Mouse (Mus musculus) kidney, adult 18-20 months (tissue): ENCODE measurements at regions not wholly inside any gene's neighbourhood (a gene's known extent, or its start where the extent isn't known, plus 50 kb on each side); places are given as distances from the start of the nearest gene placed in this dataset.
A peak's percentile ranks its signal among the peaks of the same experiment; 100 is the strongest.

Experiments used
- DNase-seq: peaks from one replicate; pipeline ENCODE4 v3.0.0; 2021

DNA sequence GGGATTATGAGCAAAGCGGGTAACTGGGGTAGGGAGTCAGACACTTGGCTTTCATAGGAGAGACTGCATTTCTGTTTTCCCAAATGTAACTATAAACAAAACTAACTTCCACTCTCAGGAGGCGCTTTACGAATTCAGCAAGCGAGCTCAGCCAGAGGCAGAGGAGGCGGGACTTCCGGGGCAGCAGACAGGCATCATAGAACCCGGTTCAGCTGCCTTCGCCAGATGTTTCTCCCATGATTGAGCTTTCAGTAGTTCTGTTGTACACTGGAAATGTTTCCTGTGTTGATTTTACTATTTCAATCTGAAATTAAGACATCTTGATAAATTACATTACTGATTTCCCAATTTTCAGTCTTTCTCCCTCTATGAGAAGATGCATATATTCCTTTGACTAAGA is 92.9 kb downstream of the Zfp365 start:
- no peak for DNase-seq

DNA sequence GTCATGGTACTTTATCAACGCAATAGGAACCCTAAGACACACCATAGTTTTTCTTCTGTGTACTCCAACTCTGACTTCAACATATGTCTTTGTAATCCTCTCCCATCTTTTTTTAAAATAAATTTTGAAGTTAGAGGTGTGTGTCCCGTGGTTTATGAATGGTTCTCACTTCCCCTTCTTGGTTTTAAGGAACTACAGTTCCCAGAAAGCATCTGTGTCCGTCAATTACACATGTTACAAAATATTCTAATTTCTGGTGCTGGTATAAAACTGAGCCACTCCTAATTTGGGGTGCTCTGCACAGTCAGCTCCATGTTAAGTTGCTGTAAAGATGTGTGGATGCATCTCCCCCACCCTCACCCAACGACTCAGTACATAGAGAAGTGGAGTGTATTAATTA is 98.6 kb downstream of the Zfp365 start:
- DNase-seq, result no peak

DNA sequence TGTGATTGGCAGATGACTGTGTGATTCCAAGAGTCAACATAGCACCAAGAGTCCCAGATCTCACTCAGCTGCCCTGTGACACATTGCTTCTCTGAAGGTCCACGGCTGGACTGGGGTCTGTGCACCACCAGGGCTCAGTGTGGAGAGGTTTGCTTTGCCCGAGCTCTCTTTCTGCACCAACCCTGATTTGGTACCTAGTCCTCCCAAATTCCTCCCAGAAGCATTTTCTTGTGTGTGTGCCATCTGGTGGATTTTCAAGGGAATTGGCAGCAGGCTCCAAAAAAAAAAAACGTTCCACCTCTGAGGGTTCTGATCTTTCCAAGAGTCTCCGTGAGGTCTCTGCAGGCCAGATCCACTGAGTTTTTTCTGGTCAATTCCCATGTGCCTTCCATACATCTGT is 107.3 kb downstream of the Zfp365 start:
- DNase-seq, result no peak

DNA sequence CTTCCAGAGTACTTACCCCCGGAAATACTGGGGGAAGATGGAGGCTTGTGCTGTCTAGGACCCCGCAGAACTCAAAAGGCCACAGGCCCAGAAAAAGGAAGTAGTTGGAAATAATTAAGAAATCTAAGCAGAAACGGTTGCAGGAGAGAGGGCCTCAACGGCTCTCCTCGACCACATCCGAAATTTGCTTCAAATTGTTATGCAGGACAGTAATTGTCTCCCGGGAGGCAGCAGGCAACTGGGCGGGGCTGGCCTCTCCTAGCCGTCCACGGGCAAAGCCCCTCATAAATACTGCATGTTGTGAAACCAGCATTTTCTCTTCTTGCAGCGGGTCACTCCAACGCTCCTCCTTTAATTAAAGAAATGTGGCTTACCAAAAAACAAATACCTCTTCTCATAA is 107.8 kb downstream of the Zfp365 start:
- DNase-seq, result no peak

DNA sequence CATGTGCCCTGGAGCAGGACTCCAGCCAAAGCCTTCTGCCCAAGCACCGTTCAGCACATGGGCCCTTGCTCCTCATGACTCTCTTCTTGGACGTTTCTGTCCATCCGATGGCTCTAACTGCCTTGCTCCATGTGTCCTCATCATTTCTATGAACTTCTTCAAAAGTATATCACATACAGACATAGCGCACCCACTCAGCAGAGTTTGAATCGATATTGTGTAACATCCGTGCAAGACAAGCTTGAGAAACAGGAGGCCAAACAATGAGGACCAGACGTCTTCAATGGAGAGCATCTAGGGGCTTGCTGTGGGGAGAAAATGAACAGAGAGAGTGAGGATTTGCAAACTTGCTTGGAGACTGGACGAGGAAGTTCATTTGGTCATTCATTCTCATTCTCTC is 110.3 kb downstream of the Zfp365 start:
- no peak for DNase-seq

DNA sequence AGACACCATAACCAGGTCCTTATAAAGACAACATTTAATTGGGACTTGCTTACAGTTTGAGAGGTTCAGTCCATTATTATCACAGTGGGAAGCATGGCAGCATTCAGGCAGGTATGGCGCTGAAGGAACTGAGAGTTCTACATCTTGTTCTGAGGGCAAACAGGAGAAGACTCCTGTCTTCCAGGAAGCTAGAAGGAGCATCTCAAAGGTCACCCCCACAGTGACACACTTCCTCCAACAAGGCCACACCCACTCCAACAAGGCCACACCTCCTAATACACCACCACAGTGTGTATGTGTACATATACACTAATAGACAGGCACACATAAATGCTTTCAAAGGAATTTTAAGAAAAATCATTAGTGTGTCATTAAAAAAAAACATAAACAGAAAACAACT is 110.8 kb downstream of the Zfp365 start:
- DNase-seq, result no peak

DNA sequence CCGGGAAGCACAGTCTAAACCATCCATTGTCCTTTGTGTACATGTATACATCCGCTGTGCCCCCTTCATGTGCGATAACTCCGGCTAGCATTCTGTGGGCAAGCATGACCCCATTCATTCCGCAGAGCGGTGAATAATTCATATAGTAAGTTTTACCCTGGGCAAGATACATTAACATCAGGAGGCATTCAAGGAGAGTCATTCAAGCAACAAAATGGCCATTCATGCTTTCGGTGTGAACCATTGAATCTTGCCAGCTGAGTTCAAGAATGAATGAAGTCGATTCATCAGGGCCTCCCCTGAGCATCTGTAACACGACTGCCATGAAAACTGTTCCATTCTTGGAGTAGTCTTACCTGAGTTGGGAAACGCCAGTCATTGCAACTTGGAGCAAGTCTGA is 113.5 kb downstream of the Zfp365 start:
- DNase-seq, result no peak

DNA sequence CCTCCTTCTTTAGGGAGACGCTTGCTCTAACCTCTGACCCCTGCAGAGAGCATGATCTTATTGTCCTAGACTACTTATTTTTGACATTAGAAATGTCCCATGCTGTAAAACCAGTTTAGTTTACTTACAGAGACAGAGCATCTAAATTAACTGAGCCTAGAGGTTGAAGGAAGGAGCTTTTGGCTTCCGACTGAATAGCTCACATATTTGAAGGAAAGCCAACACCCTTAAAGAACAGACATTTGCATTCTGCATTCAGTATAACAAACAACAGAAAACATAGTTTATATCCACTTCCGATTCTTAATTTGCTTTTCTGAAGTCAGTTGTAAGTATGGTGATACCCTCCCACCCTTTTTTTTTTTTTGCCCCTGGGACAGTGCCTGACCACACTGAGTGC is 119.3 kb downstream of the Zfp365 start:
- DNase-seq, result no peak

DNA sequence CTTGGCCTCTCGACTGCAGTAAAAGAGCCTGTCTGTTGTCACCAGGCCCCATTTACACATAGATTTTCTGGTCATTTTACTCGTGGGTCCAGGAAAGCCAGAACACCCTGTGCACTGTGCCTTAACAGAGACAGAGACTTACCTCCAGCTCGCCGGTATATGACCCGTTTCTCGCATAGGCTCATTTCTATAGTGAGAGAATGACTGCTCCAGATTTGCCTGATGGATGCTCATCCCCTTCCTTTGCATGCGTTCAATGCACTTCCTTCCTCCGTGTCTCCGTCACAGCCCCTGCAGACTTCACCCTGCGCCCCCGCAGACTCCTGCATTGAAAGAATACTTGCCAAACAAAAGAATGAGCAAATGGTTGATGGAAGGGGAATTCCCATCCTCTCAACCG is 122.8 kb downstream of the Zfp365 start:
- DNase-seq, result no peak

DNA sequence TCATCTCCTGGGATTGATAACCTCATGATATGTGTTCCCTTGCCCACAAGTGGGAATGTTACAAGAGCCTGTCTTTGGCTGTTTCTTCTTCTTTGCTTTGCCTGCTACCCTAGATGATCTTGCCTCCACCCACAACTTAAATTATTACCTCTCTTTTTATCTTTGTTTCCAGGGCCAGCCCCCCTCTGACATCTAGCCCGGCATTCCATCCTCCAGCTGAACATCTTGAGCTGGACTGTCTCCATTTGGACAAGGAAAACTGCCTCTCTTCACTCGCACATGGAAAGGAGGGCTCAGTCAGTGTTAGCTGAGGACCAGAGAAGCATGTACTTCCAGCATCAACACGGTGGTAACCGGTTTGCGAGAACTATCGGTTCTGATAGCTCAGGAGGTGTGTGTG is 124.3 kb downstream of the Zfp365 start:
- DNase-seq, result no peak

DNA sequence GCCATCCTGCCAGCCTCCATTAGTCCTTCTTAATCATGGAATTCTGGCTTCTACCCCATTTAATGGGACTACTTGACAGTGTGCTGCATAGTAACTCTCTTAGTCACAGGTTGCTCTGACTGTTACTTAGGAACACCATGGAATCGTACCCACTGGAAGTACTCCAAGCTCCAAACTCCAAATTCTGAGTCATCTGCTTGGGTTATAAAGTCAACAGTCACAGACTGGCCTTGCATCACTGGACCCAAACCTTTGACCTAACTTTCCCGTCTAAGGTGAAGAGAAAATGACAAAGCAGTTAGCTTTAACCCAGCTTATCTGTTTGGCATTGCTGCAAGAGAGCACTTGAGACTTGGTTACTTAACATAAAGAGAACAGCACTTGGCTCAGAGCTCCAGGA is 126.9 kb downstream of the Zfp365 start:
- peak; percentile 33 for DNase-seq

DNA sequence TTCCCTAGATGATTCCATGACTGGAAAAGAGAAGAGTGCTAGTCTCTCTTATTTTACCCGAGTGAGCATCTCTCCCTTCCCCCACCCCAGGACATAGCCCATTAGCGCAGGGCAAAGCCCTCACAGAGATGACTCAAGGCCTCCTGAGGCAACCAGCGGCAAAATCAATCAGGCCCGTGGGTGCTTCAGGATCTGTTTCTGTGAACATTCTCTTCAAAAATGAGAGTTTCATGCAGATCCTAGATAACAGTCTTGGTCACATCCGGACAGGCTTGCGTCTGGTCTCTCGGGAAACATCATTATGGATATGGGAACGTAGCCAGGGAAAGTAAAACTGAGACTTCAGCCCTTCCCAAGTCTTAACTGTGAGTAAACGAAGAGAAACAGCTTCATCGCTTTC is 134.1 kb downstream of the Zfp365 start:
- no peak for DNase-seq

DNA sequence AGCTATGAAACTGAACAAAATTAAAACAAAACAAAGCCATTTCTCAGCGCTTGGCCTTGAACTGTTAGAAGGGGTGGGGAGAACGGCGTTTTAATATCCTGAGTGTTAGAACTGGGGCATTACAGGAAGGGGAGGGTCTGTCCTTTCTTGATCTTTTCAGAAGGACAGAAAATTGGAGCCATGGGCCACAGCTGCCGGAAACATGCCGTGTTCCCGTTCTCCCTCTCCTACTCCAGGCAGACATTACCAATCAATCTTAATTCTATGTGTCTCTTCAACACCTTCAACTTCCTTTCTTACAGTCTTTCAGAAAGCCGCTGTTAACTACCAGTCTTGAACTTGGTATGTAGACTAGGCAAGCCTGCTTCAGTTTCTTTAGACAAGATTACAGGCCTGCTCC is 134.7 kb downstream of the Zfp365 start:
- DNase-seq, result no peak

DNA sequence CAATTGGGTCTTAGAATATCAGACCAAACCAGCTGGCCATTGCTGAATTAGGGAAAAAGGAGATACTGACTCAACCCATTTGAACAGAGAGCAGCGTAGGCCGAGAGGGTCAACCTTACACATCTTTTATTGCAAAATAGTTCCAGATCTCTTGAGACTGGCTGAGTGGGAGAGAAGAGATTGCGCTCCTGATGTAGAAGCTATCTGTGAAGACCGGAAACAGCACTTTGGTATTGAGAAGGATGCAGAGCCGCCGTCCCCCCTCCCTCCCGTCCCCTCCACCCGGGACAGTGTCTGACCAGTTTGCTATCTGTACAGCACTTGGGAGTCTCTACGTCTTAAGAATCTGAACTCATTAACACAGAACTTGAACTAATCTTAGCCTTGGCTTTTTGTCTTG is 135.6 kb downstream of the Zfp365 start:
- no peak for DNase-seq

DNA sequence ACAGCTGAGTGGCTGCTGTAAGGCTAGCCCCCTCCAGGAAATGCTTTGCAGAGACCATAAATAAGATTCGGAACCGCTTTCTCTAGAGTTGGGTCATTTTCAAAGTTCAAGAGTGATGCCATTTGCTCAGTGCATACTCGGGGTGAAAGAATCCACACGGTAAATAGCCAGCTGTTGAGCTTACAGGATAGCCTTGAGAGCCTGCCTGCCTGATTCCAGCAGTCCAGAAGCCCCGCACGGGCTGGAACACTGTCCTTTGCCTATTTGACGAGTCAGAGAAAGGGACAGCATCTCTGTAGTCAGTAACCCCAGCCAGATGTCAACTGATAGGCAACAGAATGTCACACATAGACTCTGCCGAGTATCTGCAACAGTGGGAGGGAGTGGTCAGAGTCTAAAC is 140.7 kb downstream of the Zfp365 start:
- DNase-seq, result no peak

DNA sequence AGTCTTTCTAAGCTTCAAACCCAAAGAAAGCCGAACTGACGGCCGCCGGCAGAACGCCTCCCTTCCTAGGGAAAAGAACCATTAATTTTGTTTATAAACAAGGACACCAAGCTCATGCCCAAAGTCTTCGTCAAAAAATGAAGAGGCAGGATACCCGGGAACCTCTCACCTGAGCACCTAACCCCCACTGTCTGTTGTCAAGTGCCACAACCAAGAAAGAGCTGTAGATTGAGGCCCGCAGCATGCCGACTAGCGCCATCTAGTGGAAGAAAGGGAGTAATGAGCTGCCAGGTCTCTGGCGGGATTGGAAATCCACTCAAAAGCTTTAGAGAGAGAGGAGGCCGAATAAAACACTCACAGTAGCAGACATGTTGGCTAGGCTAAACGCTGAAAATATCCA is 146.4 kb downstream of the Zfp365 start:
- DNase-seq, result peak; percentile 49

DNA sequence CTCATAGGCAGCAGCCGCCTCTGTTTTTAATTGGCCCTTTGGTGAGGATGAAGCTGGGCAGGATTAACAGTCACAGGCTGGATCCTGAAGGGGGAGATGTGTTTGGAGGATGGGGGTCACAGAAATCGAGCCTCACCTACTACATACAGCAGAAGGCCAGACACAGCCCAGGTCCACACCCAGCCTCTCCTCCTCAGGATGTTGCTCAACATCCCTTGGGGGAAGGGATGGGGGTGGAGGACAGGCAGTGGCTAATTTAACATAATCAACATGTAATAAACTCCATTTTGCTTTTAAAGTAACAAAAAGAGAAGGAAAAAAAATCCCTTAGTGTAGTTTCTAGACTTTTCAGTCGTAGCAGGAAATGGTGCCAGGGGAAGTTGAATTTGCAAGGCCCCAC is 152.0 kb downstream of the Zfp365 start:
- DNase-seq, result no peak

DNA sequence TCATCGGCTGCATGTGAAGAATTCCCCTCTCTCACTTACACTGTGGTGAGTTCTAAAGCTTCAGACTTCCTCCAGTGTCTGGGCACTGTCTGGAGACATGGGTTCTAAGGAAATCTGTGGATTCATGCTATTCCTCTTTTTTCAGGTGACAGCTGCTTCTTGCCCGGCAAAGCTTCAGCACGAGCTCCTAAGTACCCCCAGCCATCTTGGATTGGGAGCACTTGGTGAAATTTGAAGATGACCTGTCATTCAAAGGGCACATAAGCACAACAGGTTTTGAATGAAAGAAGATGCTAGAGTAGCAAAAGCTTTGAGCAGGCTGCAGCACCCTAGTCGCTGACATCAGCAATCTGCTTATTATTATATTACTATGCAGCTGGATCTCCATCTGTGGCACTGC is 164.3 kb downstream of the Zfp365 start:
- DNase-seq, result no peak

DNA sequence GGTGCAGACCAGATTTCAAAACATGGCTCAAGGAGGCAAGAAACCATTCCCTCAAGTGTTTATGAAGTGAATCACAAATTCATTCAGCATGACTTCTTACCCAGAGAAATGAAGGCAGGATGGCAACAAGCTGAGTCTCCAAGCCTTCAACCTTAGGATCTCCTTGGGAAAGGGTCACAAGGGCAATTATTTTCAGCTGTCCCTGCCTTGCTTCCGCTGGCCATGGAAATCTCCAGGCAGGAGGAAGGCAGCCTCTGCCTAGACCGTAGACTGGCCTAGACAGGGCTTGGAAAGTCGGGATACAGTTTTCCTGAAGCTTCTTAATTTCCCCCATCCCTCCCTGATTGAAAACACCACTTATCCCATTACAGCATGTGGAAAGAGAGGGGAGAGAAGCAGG is 165.0 kb downstream of the Zfp365 start:
- no peak for DNase-seq

DNA sequence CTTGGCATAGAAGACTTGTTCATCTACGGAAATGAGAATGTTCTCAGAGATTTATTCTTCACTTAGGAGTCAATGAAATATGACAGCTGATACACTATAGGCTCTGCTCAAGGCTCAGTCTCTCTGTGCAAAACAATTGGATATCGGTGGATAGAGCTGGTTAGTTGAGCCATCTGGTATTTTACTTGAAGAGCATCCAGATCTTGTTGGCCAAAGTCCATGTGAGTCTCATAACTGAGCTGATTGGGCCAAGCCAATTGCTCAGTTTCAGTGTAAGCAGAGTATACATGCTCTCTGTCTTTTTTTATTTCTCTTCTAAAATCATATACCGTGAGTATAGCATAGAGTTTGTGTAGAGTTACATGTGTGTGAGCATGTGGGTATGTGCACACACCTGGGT is 166.3 kb downstream of the Zfp365 start:
- no peak for DNase-seq

DNA sequence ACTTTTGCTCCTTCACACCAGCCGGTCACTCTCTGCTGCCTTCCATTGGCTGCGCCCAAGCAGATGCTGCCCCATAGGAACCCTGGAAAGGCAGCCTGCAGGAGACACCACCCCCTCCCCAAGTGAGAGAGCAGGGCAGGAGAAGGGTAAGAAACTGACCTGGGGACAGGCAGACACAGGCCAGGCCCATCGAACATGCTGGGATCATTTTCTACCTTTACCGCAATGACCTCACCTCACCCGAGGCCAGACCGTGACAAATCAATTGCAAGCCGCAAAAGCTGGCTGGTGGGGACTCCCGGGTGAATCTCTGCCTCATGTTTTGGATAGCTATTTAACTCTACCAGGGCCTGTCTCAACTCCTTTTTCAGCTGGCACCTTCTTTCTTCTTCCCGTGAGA is 168.9 kb downstream of the Zfp365 start:
- DNase-seq, result no peak

DNA sequence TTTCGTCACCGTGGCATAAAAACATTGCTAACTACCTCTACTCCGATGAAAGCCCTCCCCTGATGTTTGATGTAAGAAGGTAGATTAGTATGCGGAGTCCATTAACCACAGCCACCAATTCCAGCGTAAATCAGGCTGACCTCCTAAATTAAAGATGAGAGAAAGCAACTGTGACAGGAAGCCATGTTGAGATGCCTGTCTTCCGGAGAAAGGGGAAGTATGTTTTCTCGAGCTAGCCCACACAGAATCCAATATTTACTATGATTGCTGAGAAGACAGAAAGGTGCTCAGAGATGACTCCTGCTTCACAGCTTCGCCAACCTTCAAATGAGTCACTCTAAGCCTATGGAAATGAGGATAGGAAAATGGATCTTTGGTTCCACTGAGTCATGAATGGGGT is 169.6 kb downstream of the Zfp365 start:
- no peak for DNase-seq

DNA sequence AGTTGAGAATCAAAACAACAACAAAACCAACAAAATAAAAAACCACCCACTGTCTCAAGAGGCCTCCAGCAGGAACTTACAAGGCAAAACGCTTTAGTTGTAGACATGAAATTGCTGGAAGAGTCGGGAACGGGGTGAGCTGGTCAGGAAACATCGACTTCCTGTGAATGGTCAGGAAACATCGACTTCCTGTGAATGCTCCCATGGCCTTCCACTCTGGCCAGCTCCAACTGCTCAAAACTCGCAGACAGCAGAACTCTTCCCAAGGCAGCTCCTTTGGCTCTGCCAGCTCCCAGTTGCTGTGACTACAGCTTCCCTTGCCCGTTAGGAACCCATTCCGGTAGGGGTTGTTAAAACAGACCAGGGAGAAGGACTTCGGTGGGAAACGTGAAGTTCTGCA is 170.2 kb downstream of the Zfp365 start:
- peak; percentile 12 for DNase-seq

DNA sequence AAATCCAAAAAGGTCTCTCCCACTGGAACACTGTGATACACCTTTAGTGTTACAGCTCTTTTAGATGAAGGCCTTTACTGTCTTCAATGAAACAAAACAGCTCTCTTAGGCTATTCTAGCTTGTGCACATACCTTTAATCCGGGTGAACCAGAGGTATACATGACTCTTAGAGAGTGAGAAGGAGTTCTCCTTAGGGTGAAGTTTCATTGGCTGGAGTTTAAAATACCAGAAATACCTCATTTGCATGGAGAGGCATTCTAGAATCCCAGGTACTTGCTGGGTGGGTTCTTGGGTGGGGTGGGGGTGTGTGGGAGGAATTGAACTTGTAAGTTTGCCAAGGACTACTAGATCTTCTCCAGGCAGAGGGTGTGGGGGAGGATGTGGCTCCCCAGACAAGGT is 173.3 kb downstream of the Zfp365 start:
- DNase-seq, result no peak

DNA sequence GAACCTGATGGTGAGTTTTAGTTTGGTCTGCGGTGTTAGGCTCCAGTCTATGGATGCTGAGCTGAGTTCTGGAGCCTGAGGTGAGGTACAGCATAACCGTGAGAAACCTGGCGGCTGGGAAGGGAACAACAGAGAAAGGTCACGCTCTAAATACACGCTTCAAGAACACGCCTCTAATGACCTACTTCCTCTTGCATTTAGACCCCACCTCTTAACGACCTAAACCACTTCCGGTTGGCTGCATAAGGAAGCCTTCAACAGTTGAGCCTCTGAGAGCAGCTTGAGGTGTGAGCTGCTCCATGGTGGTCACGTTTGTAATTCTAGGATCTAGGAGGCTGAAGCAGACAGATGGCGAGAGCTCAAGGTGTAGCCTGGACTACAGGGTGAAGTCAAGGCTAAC is 175.8 kb downstream of the Zfp365 start:
- DNase-seq, result no peak

DNA sequence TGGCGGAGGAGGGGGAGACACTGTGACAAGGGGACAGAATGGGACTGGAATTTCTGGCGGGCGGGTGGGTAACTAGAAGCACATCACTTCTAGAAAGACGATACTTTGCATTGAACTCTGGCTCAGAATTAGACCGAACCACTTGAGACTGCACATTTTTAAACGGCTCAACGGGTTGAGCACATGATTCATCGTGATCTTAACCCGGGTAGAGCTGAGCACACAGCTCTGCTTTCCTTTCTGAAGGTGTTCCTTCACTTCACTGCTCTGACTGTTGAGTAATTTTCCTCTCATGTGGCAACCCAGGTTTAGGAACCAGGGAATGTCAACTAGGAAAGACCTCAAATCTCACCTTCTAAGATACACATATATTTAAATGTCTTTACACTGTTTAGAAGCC is 180.9 kb downstream of the Zfp365 start:
- no peak for DNase-seq

DNA sequence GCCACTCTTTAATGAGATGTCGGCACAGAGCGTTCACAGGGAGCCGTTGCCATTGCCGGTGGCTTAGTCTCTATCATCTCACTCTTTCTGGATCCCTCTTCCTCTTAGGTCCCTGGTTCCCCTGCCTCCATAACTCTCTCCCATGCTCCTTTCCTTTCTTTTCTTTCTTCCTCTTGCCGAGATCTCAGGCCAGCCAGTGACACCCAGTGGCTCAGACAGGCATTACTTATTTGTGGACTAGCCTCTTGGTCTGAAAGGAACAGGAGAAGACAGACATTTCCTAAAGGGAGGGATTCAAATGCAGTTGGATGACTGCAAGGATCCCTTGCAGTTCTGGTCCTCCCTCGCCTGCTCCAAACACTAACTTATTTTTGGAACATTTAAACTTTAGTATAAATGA is 180.5 kb upstream of the Ado start:
- DNase-seq, result peak; percentile 53
